Mouse (Mus musculus) urinary bladder, adult 2 months (tissue): ENCODE results near the gene Auts2. TPM values are rescaled to one million over a fixed set of nuclear protein-coding genes. Genes with fewer than 3 reads are reported as not detected.

Experiments used
- DNase-seq: peaks from one replicate; pipeline ENCODE4 v3.0.0; 2022; ENCODE audit warnings: low spot score
- polyA plus RNA-seq: library from polyadenylated mRNA; depleted of rRNA; stranded (reverse); fragments of >200 nt; gene quantifications from 2 replicates; pipeline ENCODE4 v1.2.3, GENCODE M21; 2012

The Auts2 gene
- polyA plus RNA-seq, 1 experiment, result 15.1 TPM

DNA sequence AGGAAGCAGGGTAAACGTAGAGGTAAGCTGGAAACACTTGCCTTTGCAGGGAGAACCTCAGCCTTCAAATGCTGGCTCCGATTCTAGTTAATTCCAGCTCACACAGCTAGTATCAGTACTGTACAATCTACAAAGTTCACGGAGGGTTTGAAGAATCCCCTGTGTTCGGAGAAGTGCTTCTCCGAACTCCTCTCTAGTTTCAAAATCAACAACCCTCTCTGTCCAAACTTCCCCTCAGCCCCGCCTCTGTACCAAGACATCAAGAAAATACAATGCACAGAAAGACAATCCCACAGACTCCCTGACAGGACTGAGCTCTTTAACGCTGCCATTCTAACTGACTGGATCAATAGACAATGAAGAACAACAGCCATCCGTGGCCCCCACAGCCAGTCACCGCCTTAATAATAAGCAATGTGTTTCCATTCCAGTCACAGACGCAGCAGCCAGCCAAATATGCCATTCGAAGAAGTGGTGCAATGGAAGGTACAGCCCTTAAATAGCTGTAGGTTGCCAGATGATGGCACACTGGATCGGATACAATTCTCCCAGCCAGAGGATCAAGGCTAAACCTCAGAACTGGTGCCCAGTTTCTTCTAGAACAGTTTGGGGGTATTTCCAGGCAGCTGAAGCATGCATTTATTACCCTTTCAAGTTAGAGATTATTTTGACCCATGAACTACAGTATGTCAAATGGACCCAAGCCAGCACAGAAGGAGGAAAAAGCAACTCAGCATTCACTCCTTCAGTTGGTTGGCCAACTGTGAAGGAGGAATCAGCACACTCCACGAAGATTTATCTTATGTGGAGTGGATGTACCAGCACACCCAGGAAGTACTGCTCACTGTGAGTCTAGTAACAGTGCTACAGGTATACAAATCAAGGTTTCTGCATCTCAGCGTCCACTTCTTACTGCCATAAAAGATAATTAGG lies 151.0 kb downstream of the Auts2 start:
- DNase-seq, result no peak

- no peak for DNase-seq
Measured at GRCm38 (mm10) chr5:132388746-132389145, 154.4 kb downstream of the Auts2 start.

DNA sequence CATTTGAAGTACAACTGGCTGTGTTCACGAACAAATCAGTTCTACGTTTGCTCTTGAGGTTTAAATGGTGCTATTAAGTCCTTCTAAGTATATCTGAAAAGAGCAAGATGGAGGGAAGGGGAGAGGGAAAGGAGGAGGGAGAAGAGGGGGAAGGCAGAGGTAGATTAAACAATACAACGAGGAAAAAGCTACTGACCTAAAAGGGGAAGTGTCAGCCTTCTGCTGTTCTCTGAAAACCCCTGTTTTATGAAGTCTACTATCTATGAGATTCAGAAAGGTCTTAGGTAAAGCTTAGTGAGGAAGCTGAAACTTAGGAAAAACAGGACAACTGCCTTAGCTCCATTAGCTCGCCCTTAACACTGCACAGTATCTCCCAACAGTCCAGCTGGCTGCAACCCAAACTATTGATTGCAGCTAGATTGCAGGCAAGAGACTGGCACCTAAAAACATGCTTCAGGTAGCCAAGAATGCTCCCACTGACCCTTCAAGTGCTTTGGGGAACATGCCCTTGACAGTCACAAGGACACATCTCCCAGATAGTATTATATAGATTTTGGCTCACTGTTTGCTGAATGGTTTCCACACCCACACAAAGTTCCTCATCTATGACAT lies 157.8 kb downstream of the Auts2 start:
- DNase-seq, result no peak

DNA sequence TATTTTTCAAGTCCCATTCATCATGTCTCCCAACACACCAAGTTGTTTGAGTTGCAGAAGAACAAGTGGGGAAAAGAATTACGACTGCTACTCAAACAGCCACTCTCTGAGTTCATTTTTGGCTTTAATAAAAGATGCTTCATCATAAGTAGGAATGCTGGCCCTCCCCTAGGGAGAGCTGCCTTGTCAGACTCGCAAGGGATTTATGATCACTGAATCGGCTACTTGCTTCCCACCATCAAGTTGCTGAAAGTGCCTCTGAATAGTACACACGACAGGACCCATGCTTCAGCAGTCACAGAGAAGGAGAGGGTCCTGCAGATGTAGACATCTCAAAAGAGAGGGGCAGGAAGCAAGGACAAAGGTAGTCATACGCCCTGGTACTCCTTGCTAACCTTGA lies 162.9 kb downstream of the Auts2 start:
- DNase-seq, result no peak

- DNase-seq, result no peak
Measured at GRCm38 (mm10) chr5:132378977-132379376, 164.2 kb downstream of the Auts2 start.

DNA sequence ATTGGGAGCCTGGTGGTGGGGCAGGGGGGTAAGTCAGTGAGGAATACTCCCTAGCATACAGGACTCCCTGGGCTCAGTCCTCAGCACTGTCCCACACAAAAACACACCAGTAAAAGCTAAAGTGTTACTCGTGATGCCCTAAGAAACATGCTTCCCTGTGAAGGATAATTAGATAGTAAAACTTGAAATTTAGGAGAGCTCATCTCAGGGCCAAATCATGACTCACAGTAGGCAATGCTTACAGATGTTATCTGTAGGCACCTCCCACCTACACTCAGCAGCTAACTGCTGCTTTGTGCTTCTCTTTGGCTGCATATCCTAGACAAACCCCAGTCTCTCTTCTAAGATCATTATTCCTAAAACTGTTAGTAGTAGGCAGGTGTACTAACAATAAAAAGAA lies 168.0 kb downstream of the Auts2 start:
- DNase-seq, result no peak

GRCm38 (mm10) chr5:132373471-132374075 lies 169.6 kb downstream of the Auts2 start:
- DNase-seq, result no peak

GRCm38 (mm10) chr5:132372605-132373004 lies 170.5 kb downstream of the Auts2 start:
- no peak for DNase-seq

GRCm38 (mm10) chr5:132368678-132369088 lies 174.5 kb downstream of the Auts2 start:
- DNase-seq, result no peak

GRCm38 (mm10) chr5:132361276-132361675 lies 181.9 kb downstream of the Auts2 start:
- no peak for DNase-seq

- no peak for DNase-seq
Measured at GRCm38 (mm10) chr5:132357726-132358125, 185.4 kb downstream of the Auts2 start.

DNA sequence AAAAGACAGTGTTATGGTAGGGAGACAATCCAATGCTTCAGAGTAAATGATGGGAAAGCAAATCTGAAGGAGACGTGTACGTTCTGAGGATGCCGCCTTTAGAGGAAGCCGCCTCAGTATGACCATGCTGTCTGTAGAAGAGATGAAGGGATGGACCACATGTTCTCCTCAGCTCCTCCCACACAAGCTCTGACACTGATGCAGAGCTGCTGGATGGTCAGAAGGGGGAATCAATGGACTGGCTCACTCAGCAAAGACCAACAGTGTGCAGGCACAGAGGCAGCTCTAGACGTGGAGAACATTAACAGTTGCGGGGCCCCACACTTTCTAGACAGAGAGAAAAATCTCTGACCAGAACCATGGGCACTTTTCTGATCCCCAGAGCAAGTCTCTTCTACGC lies 187.2 kb downstream of the Auts2 start:
- DNase-seq, result no peak

DNA sequence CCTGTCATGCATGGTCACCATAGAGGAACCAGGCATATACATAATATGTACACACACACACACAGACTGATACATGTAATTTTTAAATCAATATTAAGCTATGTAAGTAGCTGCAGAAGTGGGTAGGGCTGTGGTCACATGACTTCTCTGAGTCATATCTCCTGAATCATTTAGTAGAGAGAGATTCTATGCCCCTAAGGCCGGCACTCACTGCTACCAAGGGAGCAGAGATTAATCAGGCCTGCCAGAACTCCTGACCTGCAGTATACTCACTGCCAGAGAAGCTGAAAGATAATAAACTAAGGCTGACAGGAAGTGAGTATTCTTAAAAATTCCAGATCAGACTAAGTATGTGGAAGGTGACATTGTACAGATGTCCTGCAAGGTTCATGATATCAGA lies 190.7 kb downstream of the Auts2 start:
- DNase-seq, result no peak

- DNase-seq, result no peak
Measured at GRCm38 (mm10) chr5:132351139-132351538, 192.0 kb downstream of the Auts2 start.

DNA sequence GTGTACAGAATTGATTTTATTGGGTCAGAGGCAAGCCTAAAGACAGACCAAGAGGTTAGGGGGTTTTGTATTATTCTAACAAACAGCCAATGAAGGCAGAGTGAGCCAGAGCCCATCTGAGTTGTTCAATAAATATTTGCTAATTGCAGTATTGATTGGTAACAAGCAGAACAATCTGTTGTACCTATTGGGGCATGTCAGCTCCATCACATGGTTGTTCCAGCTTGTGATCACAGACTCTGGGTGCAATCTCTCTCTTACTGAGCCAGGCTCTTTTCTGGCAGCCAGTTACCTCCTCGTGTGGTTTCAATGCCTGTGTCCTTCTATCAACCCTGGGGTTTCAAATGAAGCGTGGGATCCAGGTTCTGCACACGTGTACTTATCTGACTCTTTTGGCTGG lies 201.8 kb downstream of the Auts2 start:
- DNase-seq, result no peak

DNA sequence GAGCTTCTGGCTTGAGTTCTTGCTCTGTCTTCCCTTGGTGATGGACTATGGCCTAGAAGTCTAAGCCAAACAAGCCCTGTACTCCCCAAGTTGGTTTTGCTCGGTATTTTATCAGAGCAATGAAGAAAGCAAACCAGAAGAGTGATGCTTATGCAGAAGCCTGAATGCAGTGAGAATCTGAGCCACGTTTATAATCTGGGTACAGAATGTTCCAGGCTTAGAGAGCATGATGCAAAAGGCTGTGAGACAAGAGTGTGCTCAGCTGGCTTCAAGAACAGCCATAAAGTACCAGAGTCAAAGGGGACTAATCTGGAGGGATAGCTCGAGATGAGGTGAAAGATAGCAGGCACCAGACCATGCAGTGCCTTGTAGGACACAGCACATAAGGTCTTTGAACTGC lies 205.5 kb downstream of the Auts2 start:
- DNase-seq, result no peak

DNA sequence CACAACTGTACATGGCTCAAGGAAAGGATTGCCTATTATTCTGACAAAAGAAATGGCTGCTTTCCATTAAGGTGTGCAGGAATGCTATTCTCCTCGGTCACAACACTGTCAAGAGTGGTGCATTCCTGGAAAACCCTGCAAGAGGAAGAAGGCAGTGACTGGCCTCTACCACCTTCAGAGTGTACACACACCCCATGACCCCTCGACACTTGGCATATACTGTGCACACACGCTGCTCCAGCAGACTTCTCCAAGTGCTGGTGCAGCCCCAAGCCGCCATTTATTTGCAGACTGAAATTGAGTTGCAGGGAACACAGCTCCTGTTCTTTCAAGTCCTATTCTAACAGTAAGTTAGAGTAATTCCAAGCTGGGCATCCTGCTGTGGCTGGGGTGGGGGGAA lies 207.4 kb downstream of the Auts2 start:
- DNase-seq, result no peak

- DNase-seq, result no peak
Measured at GRCm38 (mm10) chr5:132334796-132335195, 208.3 kb downstream of the Auts2 start.

DNA sequence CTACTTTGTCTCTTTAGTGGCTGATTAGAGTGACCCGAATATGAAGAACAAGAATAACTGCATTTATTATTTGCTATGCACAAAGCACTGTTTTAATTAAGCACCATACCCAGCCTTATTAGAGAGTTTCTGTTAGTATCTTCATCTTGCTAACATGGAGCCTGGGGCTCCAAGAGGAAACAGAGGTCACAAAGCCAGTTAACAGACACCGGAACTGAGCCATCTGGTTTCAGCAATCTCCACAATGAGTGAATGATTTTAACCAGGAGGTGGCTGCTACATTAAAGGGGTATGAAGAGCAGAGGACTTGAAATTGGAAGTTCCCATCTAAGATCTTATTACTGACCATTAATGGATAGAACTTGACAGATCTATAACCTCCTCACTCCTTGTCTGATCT lies 209.4 kb downstream of the Auts2 start:
- no peak for DNase-seq

- DNase-seq, result no peak
Measured at GRCm38 (mm10) chr5:132332521-132332920, 210.6 kb downstream of the Auts2 start.

GRCm38 (mm10) chr5:132329171-132329936 lies 213.8 kb downstream of the Auts2 start:
- DNase-seq, result no peak

DNA sequence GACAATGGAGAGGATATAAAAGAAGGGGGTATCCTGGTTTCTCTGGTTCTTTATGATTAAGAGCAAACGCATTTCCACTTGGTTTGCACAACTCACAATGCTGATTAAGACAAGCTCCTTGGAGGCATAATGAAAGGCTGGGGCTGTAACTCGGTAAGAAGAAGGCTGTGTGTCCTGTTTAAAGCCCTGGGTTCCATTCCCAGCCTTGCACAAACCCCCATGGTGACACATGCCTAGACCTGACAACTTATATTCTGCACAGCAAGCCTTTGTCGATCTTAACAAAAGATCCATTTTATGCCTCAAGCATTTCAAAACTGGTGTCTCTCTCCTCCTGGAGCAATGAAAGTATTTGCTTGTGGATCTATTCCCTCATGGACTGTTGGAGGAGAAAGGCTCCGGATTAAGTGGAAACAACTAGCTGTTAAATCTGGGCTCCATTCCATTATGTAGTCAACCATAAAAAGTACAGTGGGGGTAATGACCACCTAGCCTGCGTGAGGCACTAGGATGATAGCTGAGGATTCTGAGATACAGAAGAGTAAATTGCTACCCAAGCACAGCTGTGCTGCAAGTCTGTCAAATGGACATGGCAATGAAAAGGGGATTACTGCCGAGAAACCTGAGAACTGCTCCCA lies 218.8 kb downstream of the Auts2 start:
- DNase-seq, result no peak
